Mouse (Mus musculus): ENCODE measurements around the gene Cnnm2.

DNA sequence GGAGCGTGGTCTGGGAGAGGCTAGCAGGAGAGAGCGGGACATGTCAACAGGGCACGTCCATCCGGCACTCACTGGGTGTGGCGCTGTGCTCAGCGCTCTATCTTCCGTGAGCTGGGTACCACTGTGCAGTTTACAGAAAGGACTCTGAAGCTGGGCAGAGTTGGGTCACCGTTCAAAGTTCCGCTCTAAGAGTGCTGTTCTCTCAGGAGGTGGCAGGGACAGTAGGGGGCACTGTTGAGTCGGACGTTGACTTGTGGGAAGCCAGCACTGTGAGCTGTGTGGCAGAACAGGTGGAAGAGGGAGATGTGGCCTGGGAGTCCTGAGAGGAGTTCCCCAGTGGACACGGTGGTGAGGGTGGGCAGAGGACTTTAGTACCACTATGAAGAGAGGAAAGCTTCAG is 114.4 kb downstream of the Cnnm2 start:
- TF ChIP-seq POLR2A (IDR thresholded peaks at IDR 0.05; ENCODE audit: insufficient read depth, low read depth, low read length) (no peak), CTCF (IDR thresholded peaks at IDR 0.05; ENCODE audit: insufficient read depth, low read depth, low read length) (peak; percentile 86)

All from olfactory bulb, adult 2 months (tissue).